ENCODE assay signal across 22 mouse cellular contexts in genomic region chr1:166900028-166900427, GRCm38 (mm10).
DNase-seq lines count a peak whose midpoint lies in the region; ATAC-seq and TF ChIP-seq lines count a peak whose summit lies in the region.
"Had no signal": no experiment of that assay in that cellular context is flagged by ENCODE, and none has a peak within 500 bp of the region (broad histone marks: within the 10 kb centered on the region; RNA-seq: fewer than 3 reads in every experiment).

No protein-coding gene starts in this region.

- no peaks in the 10 kb centered on the region for H3K27me3 ChIP-seq in forebrain, embryonic 14.5 days (replicated peaks; ENCODE audit: control insufficient read depth, insufficient read depth, low read length)
- no peaks in the 10 kb centered on the region for H3K27me3 ChIP-seq in forebrain, embryonic 11.5 days (ENCODE audit: control insufficient read depth, insufficient read depth, low read length)
- no peaks in the 10 kb centered on the region for H3K27me3 ChIP-seq in lung, embryonic 14.5 days (ENCODE audit: insufficient read depth, low read length)
- no peaks in the 10 kb centered on the region for H3K27me3 ChIP-seq in embryonic facial prominence, embryonic 13.5 days
- no peaks in the 10 kb centered on the region for H3K27me3 ChIP-seq in hindbrain, postnatal 0 days (ENCODE audit: insufficient read depth, low read length)
- H3K27me3 ChIP-seq: limb, embryonic 13.5 days; liver, embryonic 12.5 days; midbrain, embryonic 12.5 days had no signal

- H3K4me2 ChIP-seq in forebrain, embryonic 14.5 days (ENCODE audit: low read length) = no peak overlapping the region
- H3K4me2 ChIP-seq in forebrain, embryonic 11.5 days (ENCODE audit: low read depth, low read length, severe bottlenecking) = no peak overlapping the region
- H3K4me2 ChIP-seq in lung, embryonic 14.5 days = no peak overlapping the region
- H3K4me2 ChIP-seq in embryonic facial prominence, embryonic 13.5 days = peak overlapping the region; percentile 39; the same call in 1 of the 2 replicates
- no peak overlapping the region for H3K4me2 ChIP-seq in hindbrain, postnatal 0 days (ENCODE audit: low read depth, low read length)
- H3K4me2 ChIP-seq: heart, embryonic 13.5 days; liver, embryonic 12.5 days; midbrain, embryonic 12.5 days had no signal

- no peak for DNase-seq in forebrain, embryonic 14.5 days (ENCODE audit: low spot score)
- no peak for DNase-seq in forebrain, embryonic 11.5 days (ENCODE audit: low spot score)
- peak; percentile 11 for DNase-seq in lung, embryonic 14.5 days
- DNase-seq in lung, postnatal 36 days = no peak
- no peak for DNase-seq in hindbrain, postnatal 0 days (ENCODE audit: low spot score)
- no peak for DNase-seq in retina, postnatal 1 day
- no peak for DNase-seq in thymus, postnatal 0 days (ENCODE audit: low spot score)
- DNase-seq: cerebellum, adult 2 months; gastrocnemius, postnatal 14 days; kidney, adult 9 months; layer of hippocampus, postnatal 36 days; lung, adult 18-20 months; right cerebral cortex, adult 18-20 months had no signal

- no peaks in the 10 kb centered on the region for H3K9me3 ChIP-seq in forebrain, embryonic 14.5 days (replicated peaks; ENCODE audit: control insufficient read depth, low read length)
- H3K9me3 ChIP-seq in forebrain, embryonic 11.5 days (ENCODE audit: control insufficient read depth, low read length) = no peaks in the 10 kb centered on the region
- no peaks in the 10 kb centered on the region for H3K9me3 ChIP-seq in lung, embryonic 14.5 days (ENCODE audit: low read depth, low read length)
- H3K9me3 ChIP-seq in embryonic facial prominence, embryonic 13.5 days = no peaks in the 10 kb centered on the region
- H3K9me3 ChIP-seq in hindbrain, postnatal 0 days (ENCODE audit: low read length) = no peaks in the 10 kb centered on the region
- H3K9me3 ChIP-seq: heart, embryonic 13.5 days; limb, embryonic 13.5 days; liver, embryonic 12.5 days; midbrain, embryonic 12.5 days had no signal

- H3K36me3 ChIP-seq in forebrain, embryonic 14.5 days (ENCODE audit: control insufficient read depth, insufficient read depth, low read length) = no peaks in the 10 kb centered on the region
- H3K36me3 ChIP-seq in forebrain, embryonic 11.5 days (ENCODE audit: control insufficient read depth, insufficient read depth, low read length) = no peaks in the 10 kb centered on the region
- no peaks in the 10 kb centered on the region for H3K36me3 ChIP-seq in lung, embryonic 14.5 days (ENCODE audit: insufficient read depth)
- no peaks in the 10 kb centered on the region for H3K36me3 ChIP-seq in embryonic facial prominence, embryonic 13.5 days
- no peaks in the 10 kb centered on the region for H3K36me3 ChIP-seq in hindbrain, postnatal 0 days (ENCODE audit: insufficient read depth, low read length)
- H3K36me3 ChIP-seq: heart, embryonic 13.5 days; limb, embryonic 13.5 days; liver, embryonic 12.5 days; midbrain, embryonic 12.5 days had no signal

- no peak for ATAC-seq in forebrain, embryonic 14.5 days
- ATAC-seq in forebrain, embryonic 11.5 days (replicated peaks; ENCODE audit: low FRiP score) = no peak
- ATAC-seq in lung, embryonic 14.5 days (ENCODE audit: insufficient read depth) = peak; percentile 19; the same call in 1 of the 2 replicates
- ATAC-seq in embryonic facial prominence, embryonic 13.5 days (ENCODE audit: insufficient number of reproducible peaks, insufficient read depth, low FRiP score, low TSS enrichment, low read depth) = no peak
- no peak for ATAC-seq in hindbrain, postnatal 0 days
- ATAC-seq: CD4-positive, CD25-positive, alpha-beta regulatory T cell, adult 4 months; inflammation-experienced regulatory T-cells, adult 6 months; liver, embryonic 12.5 days had no signal

- 84% methylated on average over 4 of the region's 4 CpGs for WGBS in forebrain, embryonic 14.5 days
- WGBS in forebrain, embryonic 11.5 days = 94% methylated on average over 4 of the region's 4 CpGs
- 70% methylated on average over 4 of the region's 4 CpGs for WGBS in lung, embryonic 14.5 days
- 79% methylated on average over 4 of the region's 4 CpGs for WGBS in embryonic facial prominence, embryonic 13.5 days
- 72% methylated on average over 4 of the region's 4 CpGs for WGBS in hindbrain, postnatal 0 days

- H3K9ac ChIP-seq in forebrain, embryonic 14.5 days (ENCODE audit: low read length) = no peak overlapping the region
- no peak overlapping the region for H3K9ac ChIP-seq in forebrain, embryonic 11.5 days (ENCODE audit: low read length)
- H3K9ac ChIP-seq in lung, embryonic 14.5 days = no peak overlapping the region
- no peak overlapping the region for H3K9ac ChIP-seq in embryonic facial prominence, embryonic 13.5 days
- no peak overlapping the region for H3K9ac ChIP-seq in hindbrain, postnatal 0 days (replicated peaks; ENCODE audit: low read length)
- H3K9ac ChIP-seq: forebrain, postnatal 0 days; heart, embryonic 13.5 days; limb, embryonic 13.5 days; liver, embryonic 12.5 days; midbrain, embryonic 12.5 days had no signal

- 0 out of 2 replicates have a peak, but pooled peaks cover 7% of the 10 kb centered on the region for H3K4me1 ChIP-seq in forebrain, embryonic 14.5 days (ENCODE audit: control insufficient read depth, insufficient read depth, low read length)
- H3K4me1 ChIP-seq in forebrain, embryonic 11.5 days (replicated peaks; ENCODE audit: control insufficient read depth, insufficient read depth, low read length) = no peaks in the 10 kb centered on the region
- H3K4me1 ChIP-seq in lung, embryonic 14.5 days (ENCODE audit: insufficient read depth) = peaks cover 4% of the 10 kb centered on the region; the same call in 1 of the 2 replicates
- peaks cover 19% of the 10 kb centered on the region for H3K4me1 ChIP-seq in embryonic facial prominence, embryonic 13.5 days
- H3K4me1 ChIP-seq in hindbrain, postnatal 0 days (ENCODE audit: insufficient read depth, low read length) = peaks cover 7% of the 10 kb centered on the region; the same call in 1 of the 2 replicates
- H3K4me1 ChIP-seq: liver, embryonic 12.5 days had no signal

- H3K27ac ChIP-seq in forebrain, embryonic 14.5 days (ENCODE audit: low read depth, low read length) = peak overlapping the region; percentile 29; the same call in 1 of the 2 replicates
- no peak overlapping the region for H3K27ac ChIP-seq in forebrain, embryonic 11.5 days (ENCODE audit: low read depth, low read length)
- H3K27ac ChIP-seq in lung, embryonic 14.5 days (ENCODE audit: low read depth) = no peak overlapping the region
- H3K27ac ChIP-seq in embryonic facial prominence, embryonic 13.5 days = peak overlapping the region; percentile 58
- peak overlapping the region; percentile 3; the same call in 1 of the 2 replicates for H3K27ac ChIP-seq in hindbrain, postnatal 0 days
- H3K27ac ChIP-seq: heart, embryonic 13.5 days; limb, embryonic 13.5 days; liver, embryonic 12.5 days; midbrain, embryonic 12.5 days had no signal

- H3K4me3 ChIP-seq in forebrain, embryonic 14.5 days (ENCODE audit: low read depth, low read length) = no peak overlapping the region
- no peak overlapping the region for H3K4me3 ChIP-seq in forebrain, embryonic 11.5 days (ENCODE audit: low read depth, low read length)
- no peak overlapping the region for H3K4me3 ChIP-seq in lung, embryonic 14.5 days (ENCODE audit: low read depth, low read length)
- no peak overlapping the region for H3K4me3 ChIP-seq in embryonic facial prominence, embryonic 13.5 days
- H3K4me3 ChIP-seq in hindbrain, postnatal 0 days (ENCODE audit: low read length) = no peak overlapping the region
- H3K4me3 ChIP-seq: erythroblast, embryonic 14.5 days; heart, embryonic 13.5 days; limb, embryonic 13.5 days; liver, embryonic 12.5 days; midbrain, embryonic 12.5 days had no signal

- TF ChIP-seq CTCF in lung, embryonic 14.5 days (IDR thresholded peaks at IDR 0.05; ENCODE audit: low read depth) = no peak
- TF ChIP-seq CTCF in hindbrain, postnatal 0 days (IDR thresholded peaks at IDR 0.05; ENCODE audit: low read depth) = no peak

Comparison
In these comparisons a context has a peak if more than half of its experiments do, and no peak if none do; other contexts are left out.
1. H3K27ac ChIP-seq: peak in forebrain, embryonic 14.5 days (single experiment), embryonic facial prominence, embryonic 13.5 days (single experiment) and hindbrain, postnatal 0 days (single experiment); none in forebrain, embryonic 11.5 days (single experiment) and lung, embryonic 14.5 days (single experiment).